Mouse (Mus musculus) erythroblast, embryonic 14.5 days (primary cell): ENCODE results near the gene Cplx3.

Experiments
- GATA1 ChIP-seq: IDR thresholded peaks from 2 replicates; pipeline ENCODE4 v1.6.1; 2012; ENCODE audit warnings: low read length, inconsistent platforms, mixed read lengths
- TAL1 ChIP-seq: IDR thresholded peaks from 3 replicates; pipeline ENCODE4 v1.6.1; 2012; ENCODE audit warnings: low read length, inconsistent platforms, mixed read lengths

DNA sequence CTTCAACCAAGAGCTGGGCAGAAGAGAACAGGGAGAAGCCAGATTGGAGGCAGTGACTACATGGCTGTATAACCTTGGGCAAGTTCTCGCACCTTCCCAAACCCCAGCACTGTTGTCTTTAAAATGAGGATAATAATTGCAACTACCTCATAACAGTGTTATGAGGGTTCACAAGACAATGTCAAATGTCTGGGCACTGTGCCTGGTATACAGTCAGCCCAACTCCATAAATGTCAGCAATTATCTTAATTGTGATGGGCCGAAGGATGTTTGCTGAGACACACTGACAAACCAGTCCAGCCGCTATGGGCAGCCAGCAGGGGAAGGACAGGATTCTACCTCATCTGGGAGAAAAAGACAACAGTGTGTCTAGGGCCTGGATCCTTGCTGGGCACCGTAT is 8.7 kb upstream of the Cplx3 start:
- no peak for TF ChIP-seq TAL1
- no peak for TF ChIP-seq GATA1
